Mouse (Mus musculus) cortical plate, adult 2 months (tissue): ENCODE results near the gene Cep57l1.

Experiments
- CTCF ChIP-seq: fragments of 200-500 bp; IDR thresholded peaks from 2 replicates; pipeline ENCODE4 v1.5.1; 2011; ENCODE audit warnings: mild to moderate bottlenecking, control low read depth, low read length; ENCODE audit not compliant: insufficient read depth; ENCODE audit errors: extremely low read depth
- POLR2A ChIP-seq: fragments of 200-500 bp; IDR thresholded peaks from 2 replicates; pipeline ENCODE4 v1.6.1; 2011; ENCODE audit warnings: mild to moderate bottlenecking, low read length, control low read depth; ENCODE audit not compliant: insufficient read depth; ENCODE audit errors: extremely low read depth

DNA sequence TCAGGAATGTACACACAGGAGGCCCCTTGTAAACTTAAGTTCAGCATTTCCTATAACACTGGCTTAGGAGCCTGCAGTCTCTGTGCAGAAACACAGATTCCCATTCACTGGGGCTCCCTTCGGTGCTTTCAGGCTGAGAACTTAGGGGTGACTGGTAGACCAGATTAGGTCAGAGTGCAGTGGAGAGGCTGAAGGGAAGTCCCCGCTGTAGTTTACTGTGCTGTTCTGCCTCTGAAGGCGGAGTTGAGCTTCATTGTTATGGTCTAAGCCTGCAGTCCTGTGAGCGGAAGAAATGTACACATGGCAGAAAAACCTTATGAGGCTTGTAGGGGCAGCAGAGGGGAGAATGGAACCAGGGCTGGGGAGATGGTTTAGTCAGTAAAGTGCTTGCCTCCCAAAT lies 29.2 kb upstream of the Cep57l1 start:
- TF ChIP-seq CTCF (no peak), POLR2A (no peak)
